8 mouse cellular contexts compared by ENCODE assay signal in genomic region chr11:69672211-69672706, GRCm38 (mm10). TPM values are rescaled to one million over a fixed set of nuclear protein-coding genes. Genes with fewer than 3 reads are reported as not detected.
DNase-seq lines count a peak whose midpoint lies in the region; ATAC-seq and TF ChIP-seq lines count a peak whose summit lies in the region.

Eif4a1 (minus strand) TSS chr11:69672423.

- peak within 1 kb of the TSS; percentile 100 for H3K4me3 ChIP-seq in bone marrow macrophage, adult 2 months (ENCODE audit: insufficient read depth, low read length)
- H3K4me3 ChIP-seq in embryonic fibroblast, embryonic 13.5 days (ENCODE audit: insufficient read depth, low read length): peak within 1 kb of the TSS; percentile 100
- peak within 1 kb of the TSS; percentile 100 for H3K4me3 ChIP-seq in kidney, embryonic 14.5 days (ENCODE audit: low read length)
- H3K4me3 ChIP-seq in limb, embryonic 15.5 days: peak within 1 kb of the TSS; percentile 96

- H3K36me3 ChIP-seq in kidney, embryonic 14.5 days (ENCODE audit: control insufficient read depth, insufficient read depth, low read length): peaks cover 78% of the 10 kb centered on the region
- H3K36me3 ChIP-seq in limb, embryonic 15.5 days: peaks cover 76% of the 10 kb centered on the region

- TF ChIP-seq POLR2A in bone marrow macrophage, adult 2 months (IDR thresholded peaks at IDR 0.05; ENCODE audit: borderline replicate concordance, low read depth, low read length): peak; percentile 95
- TF ChIP-seq POLR2A in embryonic fibroblast, embryonic 13.5 days (IDR thresholded peaks at IDR 0.05; ENCODE audit: low read depth, low read length): peak; percentile 99

- peaks cover 11% of the 10 kb centered on the region; the same call in 1 of the 2 replicates for H3K4me1 ChIP-seq in bone marrow macrophage, adult 2 months (ENCODE audit: control insufficient read depth, insufficient read depth, low read length)
- H3K4me1 ChIP-seq in embryonic fibroblast, embryonic 13.5 days (ENCODE audit: control insufficient read depth, insufficient read depth, low read length): no peaks in the 10 kb centered on the region
- peaks cover 9% of the 10 kb centered on the region; the same call in 1 of the 2 replicates for H3K4me1 ChIP-seq in kidney, embryonic 14.5 days (ENCODE audit: control insufficient read depth, insufficient read depth, low read length)
- H3K4me1 ChIP-seq in limb, embryonic 15.5 days: peaks cover 27% of the 10 kb centered on the region

- peak; percentile 98 for ATAC-seq in kidney, embryonic 14.5 days (ENCODE audit: low FRiP score, low TSS enrichment)
- ATAC-seq in limb, embryonic 15.5 days (ENCODE audit: insufficient number of reproducible peaks, low FRiP score, low TSS enrichment, low read depth): peak; percentile 98

- no peak for TF ChIP-seq CTCF in bone marrow macrophage, adult 2 months (IDR thresholded peaks at IDR 0.05; ENCODE audit: low read depth, low read length)
- no peak for TF ChIP-seq CTCF in embryonic fibroblast, embryonic 13.5 days (IDR thresholded peaks at IDR 0.05; ENCODE audit: borderline replicate concordance, insufficient read depth, low read length)

- no peaks in the 10 kb centered on the region for H3K27me3 ChIP-seq in kidney, embryonic 14.5 days (ENCODE audit: control insufficient read depth, insufficient read depth, low read length)
- H3K27me3 ChIP-seq in limb, embryonic 15.5 days: no peaks in the 10 kb centered on the region

- peak within 1 kb of the TSS; percentile 94 for H3K27ac ChIP-seq in bone marrow macrophage, adult 2 months (ENCODE audit: insufficient read depth, low read depth, low read length)
- peak within 1 kb of the TSS; percentile 86 for H3K27ac ChIP-seq in embryonic fibroblast, embryonic 13.5 days (ENCODE audit: insufficient read depth, low read length)
- H3K27ac ChIP-seq in kidney, embryonic 14.5 days (ENCODE audit: low read depth, low read length): peak within 1 kb of the TSS; percentile 97
- peak within 1 kb of the TSS; percentile 98 for H3K27ac ChIP-seq in limb, embryonic 15.5 days

- no peaks in the 10 kb centered on the region for H3K9me3 ChIP-seq in kidney, embryonic 14.5 days (ENCODE audit: control insufficient read depth, low read length)
- no peaks in the 10 kb centered on the region for H3K9me3 ChIP-seq in limb, embryonic 15.5 days

- peak; percentile 100 for DNase-seq in A20 (ENCODE audit: low read depth, low spot score)
- peak; percentile 100 for DNase-seq in heart, adult 9 months (ENCODE audit: low spot score in 2 of 2)
- DNase-seq in monocyte, adult 2 months (ENCODE audit: low read depth in 1 of 2, low spot score in 2 of 2): peak; percentile 99 to 100
- DNase-seq in spleen, postnatal 36 days (ENCODE audit: low spot score in 2 of 2): peak; percentile 100

- peak within 1 kb of the TSS; percentile 65 for H3K4me2 ChIP-seq in kidney, embryonic 14.5 days (replicated peaks; ENCODE audit: low read depth, low read length)
- H3K4me2 ChIP-seq in limb, embryonic 15.5 days: peak within 1 kb of the TSS; percentile 82

- H3K9ac ChIP-seq in kidney, embryonic 14.5 days (ENCODE audit: low read depth, low read length): peak within 1 kb of the TSS; percentile 100
- peak within 1 kb of the TSS; percentile 95 for H3K9ac ChIP-seq in limb, embryonic 15.5 days

- WGBS in kidney, embryonic 14.5 days: under 1% methylated on average over 36 of the region's 36 CpGs
- WGBS in limb, embryonic 15.5 days: under 1% methylated on average over 36 of the region's 36 CpGs

RNA-seq across cellular contexts. Expression of gene Eif4a1, which starts in this region (rescaled TPM):
- polyA plus RNA-seq in bone marrow macrophage, adult 2 months (2012; ENCODE audit: insufficient read depth, insufficient read length, missing spikeins): 303 and 319 TPM in 2 replicates
- polyA plus RNA-seq in embryonic fibroblast, embryonic 13.5 days (2011; ENCODE audit: insufficient read length, low read depth, missing spikeins): 717 and 781 TPM in 2 replicates
- 729 and 1,177 TPM in 2 replicates for polyA plus RNA-seq in kidney, embryonic 14.5 days (2014; fragmentation: Nextera tagmentation; extraction: Ambion mirVana)
- polyA plus RNA-seq in limb, embryonic 15.5 days (2015; fragmentation: Nextera tagmentation; extraction: Ambion mirVana): 443 and 469 TPM in 2 replicates

Comparison
In these comparisons a context has a peak if more than half of its experiments do, and no peak if none do; other contexts are left out.
1. Peak in every context shown above with its lines: DNase-seq, ATAC-seq, H3K4me3 ChIP-seq and H3K27ac ChIP-seq.